Mouse (Mus musculus) myocyte (in vitro differentiated cells): Measurements from ENCODE around the gene Rps6kc1. TPM values are rescaled to one million over a fixed set of nuclear protein-coding genes. Genes with fewer than 3 reads are reported as not detected.

Experiments used
- H3K27me3 ChIP-seq: one replicate; pipeline ENCODE4 v1.6.1; 2011; ENCODE audit not compliant: control insufficient read depth, insufficient read depth, insufficient read length
- H3K36me3 ChIP-seq: one replicate; pipeline ENCODE4 v1.6.1; 2011; ENCODE audit not compliant: control insufficient read depth, insufficient read depth
- H3K4me2 ChIP-seq: one replicate; pipeline ENCODE4 v1.6.1; 2011; ENCODE audit warnings: low read depth, control low read depth
- H3K4me3 ChIP-seq: one replicate; pipeline ENCODE4 v1.5.1; 2011; ENCODE audit warnings: mild to moderate bottlenecking, control low read depth, moderate library complexity
- H3K79me2 ChIP-seq: one replicate; pipeline ENCODE4 v1.6.1; 2011; ENCODE audit not compliant: control insufficient read depth, insufficient read depth
- H3ac ChIP-seq: one replicate; pipeline ENCODE4 v1.6.1; 2011; ENCODE audit not compliant: control insufficient read depth, insufficient read length
- CEBPB ChIP-seq: IDR thresholded peaks from 2 replicates; pipeline ENCODE4 v1.6.1; 2011; ENCODE audit warnings: mild to moderate bottlenecking, moderate library complexity; ENCODE audit not compliant: poor library complexity, insufficient read depth, severe bottlenecking
- E2F4 ChIP-seq: IDR thresholded peaks from one replicate; pipeline ENCODE4 v1.6.1; 2011; ENCODE audit warnings: mild to moderate bottlenecking, control low read depth, moderate library complexity; ENCODE audit not compliant: insufficient read depth
- MAX ChIP-seq: IDR thresholded peaks from one replicate; pipeline ENCODE4 v1.6.1; 2011; ENCODE audit warnings: low read depth, mild to moderate bottlenecking, control low read depth
- MYOD1 ChIP-seq, 3 experiments: IDR thresholded peaks; one replicate each; pipeline ENCODE4 v1.6.1; 2011; ENCODE audit warnings: control low read depth in 2 of 3, low read depth in 2 of 3, mild to moderate bottlenecking in 2 of 3, moderate library complexity in 1 of 3; ENCODE audit not compliant: insufficient read length in 2 of 3, control insufficient read depth in 1 of 3
- MYOG ChIP-seq, 3 experiments: IDR thresholded peaks; one replicate each; pipeline ENCODE4 v1.6.1; 2011; ENCODE audit warnings: control low read depth in 2 of 3, low read depth in 2 of 3, mild to moderate bottlenecking in 2 of 3; ENCODE audit not compliant: insufficient read length in 2 of 3, control insufficient read depth in 1 of 3, insufficient read depth in 1 of 3
- POLR2A ChIP-seq: IDR thresholded peaks from one replicate; pipeline ENCODE4 v1.6.1; 2011; ENCODE audit warnings: low read depth, mild to moderate bottlenecking, control low read depth, moderate library complexity; ENCODE audit not compliant: insufficient read length
- POLR2AphosphoS2 ChIP-seq: IDR thresholded peaks from one replicate; pipeline ENCODE4 v1.6.1; 2011; ENCODE audit warnings: low read depth, control low read depth; ENCODE audit not compliant: insufficient read length
- REST ChIP-seq: IDR thresholded peaks from one replicate; pipeline ENCODE4 v1.6.1; 2011; ENCODE audit warnings: mild to moderate bottlenecking, control low read depth, moderate library complexity; ENCODE audit not compliant: insufficient read depth, insufficient read length
- SRF ChIP-seq: IDR thresholded peaks from one replicate; pipeline ENCODE4 v1.6.1; 2011; ENCODE audit warnings: low read depth; ENCODE audit not compliant: control insufficient read depth, insufficient read length
- TCF12 ChIP-seq: IDR thresholded peaks from one replicate; pipeline ENCODE4 v1.6.1; 2011; ENCODE audit warnings: mild to moderate bottlenecking, control low read depth; ENCODE audit not compliant: poor library complexity, insufficient read depth, severe bottlenecking
- TCF3 ChIP-seq: IDR thresholded peaks from one replicate; pipeline ENCODE4 v1.6.1; 2011; ENCODE audit warnings: low read depth, control low read depth; ENCODE audit not compliant: insufficient read length
- USF1 ChIP-seq: IDR thresholded peaks from one replicate; pipeline ENCODE4 v1.6.1; 2011; ENCODE audit warnings: low read depth, mild to moderate bottlenecking, control low read depth, moderate library complexity
- polyA plus RNA-seq: library from polyadenylated mRNA; unstranded; fragments of >200 nt; fragmentation: generic; extraction: Trizol; gene quantifications from one replicate; pipeline ENCODE4 v1.2.1, GENCODE M21; 2012; ENCODE audit warnings: missing spikeins

The Rps6kc1 gene
- polyA plus RNA-seq, 1 experiment, result 18.9 TPM

DNA sequence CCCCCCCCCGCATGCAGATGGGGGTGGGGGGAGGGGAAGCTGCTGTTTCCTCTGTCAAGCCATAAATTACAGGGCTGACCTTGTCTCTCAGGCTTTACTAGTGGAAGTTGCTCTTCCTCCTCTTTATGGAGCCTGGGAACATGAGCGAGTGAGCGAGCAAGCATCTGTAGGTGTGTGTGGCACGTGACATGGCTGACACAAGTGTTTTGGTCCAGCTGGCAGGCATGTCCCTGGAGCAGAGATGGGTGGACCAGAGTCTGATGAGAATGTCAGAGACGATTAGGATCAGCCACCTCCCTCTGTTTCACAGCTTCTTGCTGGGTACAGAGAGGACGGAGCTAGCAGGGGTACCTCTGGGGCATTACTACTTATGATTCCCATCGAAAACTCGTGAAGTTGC is 153.7 kb downstream of the Rps6kc1 start:
- no peaks in the 10 kb centered on the region for H3K79me2 ChIP-seq
- H3K4me2 ChIP-seq, result no peak overlapping the region
- peaks cover 10% of the 10 kb centered on the region for H3K27me3 ChIP-seq
- no peak overlapping the region for H3K4me3 ChIP-seq
- TF ChIP-seq MYOG (IDR thresholded peaks at IDR 0.05; ENCODE audit: control insufficient read depth in 1 of 3, insufficient read depth in 1 of 3, insufficient read length in 2 of 3, low read depth in 2 of 3) (no peak), POLR2A (no peak), MYOD1 (IDR thresholded peaks at IDR 0.05; ENCODE audit: control insufficient read depth in 1 of 3, insufficient read length in 2 of 3, low read depth in 2 of 3) (no peak), REST (no peak), TCF3 (no peak), SRF (no peak), USF1 (no peak), CEBPB (no peak), POLR2AphosphoS2 (no peak), TCF12 (no peak), E2F4 (no peak), MAX (no peak)
- H3K36me3 ChIP-seq, result no peaks in the 10 kb centered on the region
- no peak overlapping the region for H3ac ChIP-seq

GRCm38 (mm10) chr1:190751794-190752570 is 159.6 kb downstream of the Rps6kc1 start:
- no peaks in the 10 kb centered on the region for H3K27me3 ChIP-seq
- H3K79me2 ChIP-seq, result no peaks in the 10 kb centered on the region
- H3ac ChIP-seq, result no peak overlapping the region
- H3K4me3 ChIP-seq, result no peak overlapping the region
- TF ChIP-seq MYOG (IDR thresholded peaks at IDR 0.05; ENCODE audit: control insufficient read depth in 1 of 3, insufficient read depth in 1 of 3, insufficient read length in 2 of 3, low read depth in 2 of 3), result no peak
- TF ChIP-seq POLR2AphosphoS2, result no peak
- TF ChIP-seq SRF, result no peak
- TF ChIP-seq TCF3, result no peak
- no peak for TF ChIP-seq POLR2A
- no peak for TF ChIP-seq CEBPB
- no peak for TF ChIP-seq REST
- TF ChIP-seq TCF12, result no peak
- no peak for TF ChIP-seq MAX
- TF ChIP-seq USF1, result no peak
- TF ChIP-seq E2F4, result no peak
- TF ChIP-seq MYOD1 (IDR thresholded peaks at IDR 0.05; ENCODE audit: control insufficient read depth in 1 of 3, insufficient read length in 2 of 3, low read depth in 2 of 3), result no peak
- H3K4me2 ChIP-seq, result no peak overlapping the region
- no peaks in the 10 kb centered on the region for H3K36me3 ChIP-seq

DNA sequence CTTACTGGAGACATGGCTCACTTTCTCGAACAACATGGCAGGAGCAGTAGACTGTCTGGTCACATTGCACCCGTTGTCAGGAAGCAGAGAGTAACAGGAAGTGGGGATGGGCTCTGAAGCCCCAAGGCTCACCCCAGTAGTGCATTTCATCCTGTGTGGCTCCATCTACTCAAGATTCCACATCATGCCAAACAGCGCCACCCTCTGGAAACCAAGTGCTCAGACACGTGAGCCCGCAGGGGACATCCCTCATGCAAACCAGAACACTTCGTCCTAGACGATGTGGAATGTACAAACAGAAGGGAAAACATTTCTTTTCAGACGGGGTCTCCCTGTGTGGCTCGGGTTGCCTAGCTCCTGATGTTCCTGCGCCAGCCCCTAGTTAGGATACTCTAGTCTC is 162.6 kb downstream of the Rps6kc1 start:
- Histone ChIP-seq H3K27me3 (no peaks in the 10 kb centered on the region), H3ac (no peak overlapping the region), H3K36me3 (no peaks in the 10 kb centered on the region), H3K4me3 (no peak overlapping the region), H3K79me2 (no peaks in the 10 kb centered on the region), H3K4me2 (no peak overlapping the region)
- TF ChIP-seq POLR2AphosphoS2, result no peak
- TF ChIP-seq SRF, result no peak
- no peak for TF ChIP-seq USF1
- no peak for TF ChIP-seq MYOD1 (IDR thresholded peaks at IDR 0.05; ENCODE audit: control insufficient read depth in 1 of 3, insufficient read length in 2 of 3, low read depth in 2 of 3)
- no peak for TF ChIP-seq REST
- TF ChIP-seq TCF12, result no peak
- TF ChIP-seq CEBPB, result no peak
- no peak for TF ChIP-seq TCF3
- TF ChIP-seq POLR2A, result no peak
- TF ChIP-seq E2F4, result no peak
- no peak for TF ChIP-seq MAX
- TF ChIP-seq MYOG (IDR thresholded peaks at IDR 0.05; ENCODE audit: control insufficient read depth in 1 of 3, insufficient read depth in 1 of 3, insufficient read length in 2 of 3, low read depth in 2 of 3), result no peak

GRCm38 (mm10) chr1:190741421-190741820 is 170.1 kb downstream of the Rps6kc1 start:
- Histone ChIP-seq H3K4me3 (no peak overlapping the region), H3K4me2 (no peak overlapping the region), H3ac (no peak overlapping the region), H3K36me3 (no peaks in the 10 kb centered on the region), H3K79me2 (no peaks in the 10 kb centered on the region), H3K27me3 (peaks cover 15% of the 10 kb centered on the region)
- no peak for TF ChIP-seq SRF
- no peak for TF ChIP-seq POLR2A
- TF ChIP-seq USF1, result no peak
- no peak for TF ChIP-seq MYOD1 (IDR thresholded peaks at IDR 0.05; ENCODE audit: control insufficient read depth in 1 of 3, insufficient read length in 2 of 3, low read depth in 2 of 3)

DNA sequence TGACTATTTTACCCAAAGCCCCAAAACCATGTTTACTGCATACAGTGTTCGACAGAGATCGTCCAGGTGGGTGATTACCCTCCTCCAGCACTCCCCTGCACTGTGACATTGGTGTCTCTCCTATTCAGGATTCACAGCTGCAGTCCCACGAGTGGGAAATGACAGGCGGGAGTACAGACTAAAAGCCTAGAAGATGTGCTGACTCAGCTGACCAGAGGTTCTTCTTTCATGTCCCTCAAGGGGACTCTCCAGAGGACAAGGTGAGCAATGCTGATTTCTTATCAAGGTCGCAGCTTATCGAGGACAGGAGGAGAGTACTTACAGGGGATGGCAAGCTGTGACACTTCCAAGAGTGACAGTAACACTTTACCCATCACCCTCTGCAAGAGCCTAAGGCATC is 178.8 kb downstream of the Rps6kc1 start:
- Histone ChIP-seq H3K27me3 (peaks cover 8% of the 10 kb centered on the region), H3ac (no peak overlapping the region), H3K4me2 (no peak overlapping the region), H3K4me3 (no peak overlapping the region), H3K79me2 (no peaks in the 10 kb centered on the region), H3K36me3 (no peaks in the 10 kb centered on the region)
- TF ChIP-seq POLR2A (no peak), POLR2AphosphoS2 (no peak), E2F4 (no peak), MYOD1 (IDR thresholded peaks at IDR 0.05; ENCODE audit: control insufficient read depth in 1 of 3, insufficient read length in 2 of 3, low read depth in 2 of 3) (no peak), CEBPB (no peak)
